Mouse (Mus musculus) lung, adult 18-20 months (tissue): ENCODE results near the gene Aaas.
A peak's percentile ranks its signal among the peaks of the same experiment; 100 is the strongest.

Source experiments
- DNase-seq, 2 experiments: peaks; one replicate each; pipeline ENCODE4 v3.0.0; 2022; ENCODE audit warnings: mixed read lengths in 2 of 2

Aaas gene

DNA sequence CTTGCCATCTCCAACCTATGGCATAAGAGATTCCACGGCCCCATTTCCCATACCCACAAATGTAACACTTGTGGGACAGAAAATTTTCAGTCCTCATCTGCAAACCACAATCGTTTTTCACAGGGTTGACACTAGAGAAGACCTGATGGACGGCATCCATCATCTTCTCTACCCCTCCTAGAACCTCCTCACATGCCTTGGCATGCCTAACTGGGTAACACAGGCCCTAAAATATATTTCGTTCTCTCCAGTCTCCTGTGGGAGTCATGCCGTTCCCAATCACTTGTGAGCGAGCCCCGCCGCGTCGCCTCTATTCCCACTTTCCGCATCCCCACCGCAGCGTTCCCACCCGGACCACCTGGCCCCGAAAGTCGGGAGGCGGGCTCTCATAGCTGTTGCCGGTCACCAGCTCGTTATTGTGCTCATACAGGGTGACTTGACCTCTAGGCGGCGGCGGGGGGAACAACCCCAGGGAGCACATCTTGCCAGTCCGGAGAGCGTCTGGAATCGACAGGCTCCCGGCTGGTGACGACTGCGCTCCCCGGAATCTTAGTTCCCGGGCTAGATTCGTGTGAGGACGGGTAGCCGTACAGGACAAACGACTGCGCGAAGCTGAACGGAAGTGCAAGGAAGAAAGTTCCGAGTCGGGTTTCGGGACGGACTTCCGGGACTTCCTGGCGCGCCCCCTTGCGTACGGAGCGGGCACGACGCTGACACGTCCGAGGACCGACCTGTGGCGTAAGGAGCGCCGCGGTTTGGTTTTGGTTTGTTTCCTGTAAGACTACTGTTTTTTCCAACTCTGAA, at the start of gene Aaas:
Gene Aaas (minus strand): TSS at position 634 of the 804 bp plus-strand sequence.
- DNase-seq, result peak; percentile 94 to 95

DNA sequence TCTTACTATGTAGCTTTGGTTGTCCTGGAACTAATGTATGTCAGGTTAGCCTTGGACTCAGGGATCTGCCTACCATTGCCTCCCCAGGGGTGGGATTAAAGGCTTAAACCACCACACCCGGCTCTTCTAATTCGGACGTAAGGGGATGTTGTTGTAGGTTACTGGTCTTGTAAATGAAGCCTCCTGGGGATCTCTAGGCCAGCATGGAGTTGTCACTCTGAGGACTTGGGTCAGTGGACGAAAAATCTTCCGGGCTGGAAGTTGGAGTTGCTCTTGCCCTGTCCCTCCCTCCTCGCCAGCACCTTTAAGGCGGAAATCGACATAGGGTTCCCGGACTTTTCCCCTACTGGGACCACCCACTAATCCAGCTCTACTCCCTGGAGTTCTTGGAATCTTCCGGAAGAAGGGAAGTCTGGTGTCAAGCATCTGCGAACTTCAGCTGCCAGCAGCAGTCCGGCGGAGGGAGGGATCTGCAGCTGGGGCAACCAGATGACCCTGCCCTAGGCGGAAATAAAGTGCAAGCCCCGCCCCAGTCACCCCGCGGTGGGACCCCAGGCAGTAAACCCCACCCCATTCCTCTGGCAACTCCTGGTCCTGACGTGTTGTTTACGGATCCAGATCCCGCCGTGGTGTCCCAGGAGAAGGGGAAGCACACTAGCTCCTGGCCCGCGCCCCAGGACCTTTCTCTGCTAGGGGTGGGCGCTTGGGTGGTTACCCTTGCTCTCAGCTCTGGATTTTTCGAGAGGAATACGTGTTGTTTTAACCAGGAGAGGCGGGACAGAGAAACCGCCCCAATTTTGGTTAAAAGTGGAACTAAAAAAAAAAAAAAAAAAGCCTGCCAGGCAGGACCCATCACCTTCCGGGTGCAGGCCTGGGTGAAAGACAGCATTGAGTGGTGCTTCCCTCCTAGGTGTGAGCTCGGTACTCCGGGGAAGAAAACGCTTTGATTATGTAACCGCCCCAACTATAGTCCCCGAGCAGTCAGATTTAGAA, 49.0 kb upstream of the Aaas start:
- peak; percentile 97 to 98 for DNase-seq

DNA sequence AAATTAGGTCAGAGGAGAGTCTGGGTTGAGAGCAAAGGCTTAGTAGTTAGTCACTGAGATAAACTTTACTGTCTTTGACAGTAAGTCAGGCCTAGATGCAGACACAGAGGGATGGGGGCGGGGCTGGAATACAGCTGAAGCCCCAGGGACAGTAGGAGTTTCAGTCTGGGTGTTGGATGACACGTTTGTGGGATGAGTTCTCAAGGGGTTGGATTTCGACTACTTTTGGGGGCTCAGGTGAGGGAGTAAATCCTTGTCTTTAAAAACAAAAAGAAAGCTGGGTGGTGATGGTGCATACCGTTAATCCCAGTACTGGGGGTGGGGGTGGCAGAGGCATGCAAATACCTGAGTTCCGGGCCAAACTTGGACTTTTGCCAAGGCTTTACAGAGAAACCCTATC, 48.1 kb upstream of the Aaas start:
- DNase-seq, result no peak

DNA sequence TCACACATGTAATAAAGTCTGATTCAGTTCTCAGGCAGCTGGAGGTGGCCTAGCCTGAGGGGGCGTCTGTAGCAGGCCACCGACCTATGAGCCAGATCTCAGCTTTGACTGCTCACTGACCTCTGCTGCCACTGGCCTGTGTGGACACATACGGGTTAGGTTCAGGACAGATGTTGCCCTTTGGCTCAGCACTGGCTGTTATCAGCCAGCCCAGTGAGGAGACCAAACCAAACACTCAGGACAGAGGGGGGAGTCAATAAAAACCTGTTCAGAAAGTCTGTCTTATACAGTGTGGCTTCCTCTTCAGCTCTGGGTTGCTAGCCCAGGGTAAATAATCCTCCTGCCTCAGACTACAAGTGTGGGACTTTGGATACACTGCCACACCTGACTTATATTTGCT, 44.5 kb upstream of the Aaas start:
- DNase-seq, result no peak

DNA sequence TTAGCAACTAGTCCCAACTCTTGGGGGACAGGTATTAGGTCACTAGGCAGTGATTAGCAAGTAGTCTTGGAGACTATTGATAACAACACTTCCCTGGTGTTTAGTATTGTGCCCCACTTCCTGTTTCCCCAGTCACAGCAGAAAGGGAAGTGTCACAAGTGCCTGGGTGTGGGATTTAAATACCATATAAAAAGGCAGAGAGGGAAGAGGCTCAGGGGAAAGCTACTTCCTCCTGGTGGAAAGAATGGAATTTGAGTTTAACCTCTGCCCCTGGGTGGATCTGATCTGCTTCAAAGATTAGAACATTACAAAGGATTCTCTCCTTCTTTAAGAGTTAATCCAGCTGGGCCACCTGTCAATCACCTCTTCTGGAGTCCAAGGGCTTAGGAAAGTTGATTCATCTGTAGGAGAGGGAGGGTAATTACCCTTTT, 43.0 kb upstream of the Aaas start:
- peak in 1 of 2 experiments; percentile 48 for DNase-seq

DNA sequence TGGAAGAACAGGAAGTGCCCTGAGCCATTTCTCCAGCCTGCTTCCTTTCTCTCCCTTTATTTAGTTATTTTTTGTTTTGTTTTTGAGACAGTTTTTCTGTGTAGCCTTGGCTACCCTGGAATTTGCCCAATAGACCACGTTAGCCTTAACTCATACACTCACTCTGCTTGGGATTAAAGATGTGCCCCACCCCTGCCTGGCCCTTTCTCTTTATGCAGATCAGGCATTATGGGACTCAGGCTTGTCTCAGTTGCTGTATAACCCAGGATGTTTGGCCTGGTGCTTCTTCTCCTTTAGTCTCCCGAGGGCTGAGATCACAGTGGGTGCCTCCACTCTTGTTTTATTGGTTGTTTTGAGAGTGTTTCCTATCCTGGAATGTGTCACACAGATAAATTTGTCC, 41.9 kb upstream of the Aaas start:
- DNase-seq, result no peak

DNA sequence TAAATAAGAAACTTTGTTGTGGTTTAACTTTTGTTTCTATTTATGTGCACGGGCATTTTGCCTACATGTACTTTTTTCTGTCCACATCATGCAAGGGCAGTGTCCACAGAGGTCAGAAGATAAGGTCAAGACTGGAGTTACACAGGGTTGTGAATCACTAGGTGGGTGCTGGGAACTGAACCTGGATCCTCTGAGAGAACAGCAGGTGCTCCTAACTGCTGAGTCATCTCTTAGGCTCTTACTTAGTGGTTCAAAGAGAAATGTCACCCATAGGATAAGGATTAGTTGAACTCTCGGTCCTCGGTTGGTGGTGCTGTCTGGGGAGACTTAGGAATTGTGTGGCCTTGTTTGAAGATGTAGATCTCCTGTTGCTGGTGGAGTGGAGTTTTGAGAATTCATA, 38.4 kb upstream of the Aaas start:
- DNase-seq, result no peak

DNA sequence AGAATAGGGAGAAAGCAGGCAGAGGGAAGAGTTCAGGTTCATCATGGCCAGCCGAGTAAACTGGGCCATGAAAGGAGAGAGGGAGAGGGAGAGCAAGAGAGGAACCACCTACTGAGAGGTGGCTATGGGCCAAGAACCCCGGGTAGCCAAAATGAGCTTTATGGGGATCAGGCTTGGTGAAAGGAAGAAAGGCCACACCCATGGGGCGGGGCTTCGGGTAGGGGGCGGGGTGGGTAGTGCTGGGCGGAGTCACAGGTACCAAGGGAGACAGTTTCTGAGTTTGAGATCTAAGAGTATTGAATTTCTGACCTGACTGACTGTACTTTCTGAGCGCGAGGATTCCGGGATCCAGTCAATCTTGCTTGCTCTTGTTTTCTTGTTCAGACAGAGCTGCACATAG, 36.1 kb upstream of the Aaas start:
- DNase-seq, result no peak

DNA sequence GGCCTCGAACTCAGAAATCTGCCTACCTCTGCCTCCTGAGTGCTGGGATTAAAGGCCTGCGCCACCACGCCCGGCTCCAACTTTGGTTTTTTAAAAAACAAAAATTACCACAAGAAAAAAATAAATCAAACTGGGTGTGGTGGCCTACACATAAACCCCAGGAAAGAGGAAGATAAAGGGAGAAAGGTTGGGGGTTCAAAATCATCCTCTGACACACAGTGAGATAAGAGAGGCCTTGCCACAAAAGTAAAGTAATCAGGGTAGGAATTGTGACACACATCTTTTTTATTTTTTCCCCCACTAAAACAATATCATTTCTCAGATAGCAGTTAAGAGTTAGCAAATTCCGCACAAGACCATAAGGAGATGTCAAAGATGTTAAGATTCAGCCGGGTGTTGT, 33.1 kb upstream of the Aaas start:
- no peak for DNase-seq

DNA sequence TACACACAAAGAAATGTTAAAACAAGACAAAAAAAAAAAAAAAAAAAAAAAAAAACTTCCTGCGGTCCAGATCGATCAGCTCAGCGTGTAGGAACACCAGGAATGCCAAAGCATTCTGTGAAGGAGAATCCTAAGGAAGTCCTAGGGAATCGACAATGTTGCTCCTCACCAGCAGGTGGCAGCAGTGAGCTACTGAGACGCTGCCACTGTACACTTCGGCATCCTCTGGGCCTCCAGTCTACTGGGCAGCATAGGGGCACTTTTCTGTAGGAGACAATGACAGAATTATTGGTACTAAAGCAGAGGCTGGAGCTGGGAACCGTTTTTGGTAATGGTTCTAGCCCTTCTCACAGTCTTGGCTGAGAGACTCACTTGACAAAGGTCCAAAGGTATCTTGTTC, 31.0 kb upstream of the Aaas start:
- DNase-seq, result peak; percentile 81 to 84

DNA sequence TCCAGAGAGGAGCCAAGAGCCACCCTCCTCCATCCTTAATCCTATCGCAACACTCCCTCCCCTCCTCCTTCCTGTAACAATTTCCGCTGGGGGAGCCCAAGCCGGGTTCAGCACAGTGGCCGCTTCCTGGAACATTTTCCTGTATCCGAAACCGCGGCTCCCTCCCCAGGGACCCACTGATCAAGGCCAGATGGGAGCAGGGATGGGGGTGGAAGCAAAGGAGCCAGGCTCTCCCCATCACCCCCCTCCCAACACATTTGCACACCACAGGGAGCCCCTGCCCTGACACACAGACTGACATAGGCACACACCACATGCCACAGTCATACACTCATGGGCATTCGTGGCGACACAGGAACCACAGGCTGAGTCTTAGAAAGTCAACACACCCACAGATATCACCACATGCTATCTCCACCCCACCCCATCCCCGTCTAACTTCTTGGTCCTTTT, 27.3 kb upstream of the Aaas start:
- peak; percentile 67 to 69 for DNase-seq

DNA sequence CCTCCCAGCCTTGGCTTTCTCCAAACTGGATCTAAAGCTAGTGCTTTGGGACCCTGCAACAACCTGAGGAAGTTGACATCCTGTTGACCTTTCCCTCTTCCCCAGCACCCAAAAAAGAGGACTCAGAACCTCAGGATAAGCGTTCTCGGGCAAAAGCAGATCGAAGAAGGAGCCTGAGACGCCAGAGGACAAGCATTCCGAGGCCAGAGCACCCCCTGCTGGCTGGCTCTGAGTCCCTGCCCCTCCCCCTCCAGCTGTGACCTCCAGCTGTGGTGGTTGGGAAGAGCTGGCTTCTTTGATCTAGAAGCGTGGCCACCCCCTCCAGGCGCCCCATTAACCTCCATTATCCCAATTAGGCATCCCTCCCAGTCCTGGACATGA, 26.6 kb upstream of the Aaas start:
- DNase-seq, result peak; percentile 85 to 89

DNA sequence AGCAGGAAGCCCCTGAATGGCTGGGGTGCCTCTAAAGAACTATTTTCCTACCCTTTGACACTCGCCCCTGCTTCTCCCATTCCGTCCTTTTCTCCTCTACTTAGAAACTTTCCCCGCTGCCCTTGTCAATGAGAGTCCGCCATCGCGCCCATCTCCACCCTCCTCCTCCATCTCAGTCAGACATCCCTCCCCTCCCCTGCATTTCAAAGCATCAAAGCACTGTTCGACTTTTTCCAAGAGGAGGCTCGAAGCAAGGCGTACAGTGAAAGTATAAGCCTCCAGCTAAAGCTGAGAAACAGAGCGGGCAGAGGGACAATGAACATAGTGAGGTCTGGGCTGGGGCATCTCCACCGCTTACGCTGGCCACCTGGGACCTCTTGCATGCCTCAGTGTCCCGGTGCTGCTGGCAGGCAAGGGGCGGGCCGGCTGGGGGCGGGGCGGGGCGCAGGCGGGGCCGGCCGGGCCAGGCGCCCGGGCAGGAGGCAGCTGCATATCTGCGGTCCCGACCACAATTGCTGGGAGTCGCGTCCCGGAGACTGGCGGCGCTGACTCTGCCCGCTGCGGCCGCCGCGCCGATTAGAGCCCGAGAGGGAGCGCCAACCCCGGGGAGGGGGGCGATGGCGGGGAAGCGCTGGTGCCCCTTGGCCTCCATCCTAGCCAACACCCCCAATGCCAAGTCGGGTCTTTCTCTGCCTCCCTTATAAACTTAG, 26.0 kb upstream of the Aaas start:
- peak; percentile 52 to 60 for DNase-seq

DNA sequence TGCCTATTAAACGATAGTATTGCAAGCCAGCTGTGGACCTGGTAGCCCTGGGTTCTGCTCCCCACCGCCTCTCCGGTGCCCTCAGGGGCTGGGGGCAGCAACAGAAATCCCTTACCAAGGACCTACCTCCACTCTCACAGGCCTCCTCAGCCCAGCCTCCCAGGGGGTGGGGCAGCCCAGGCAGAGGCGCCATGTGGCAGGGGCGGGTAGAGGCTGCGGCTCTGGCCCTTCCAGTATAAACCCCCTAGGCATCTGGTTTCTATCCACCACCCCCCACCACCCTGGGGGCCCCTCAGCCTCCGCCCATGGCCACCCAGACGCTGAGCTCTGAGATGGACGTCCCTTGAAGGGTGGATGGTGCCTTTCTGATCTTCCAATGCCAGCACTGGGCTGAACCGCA, 20.2 kb upstream of the Aaas start:
- DNase-seq, result no peak

DNA sequence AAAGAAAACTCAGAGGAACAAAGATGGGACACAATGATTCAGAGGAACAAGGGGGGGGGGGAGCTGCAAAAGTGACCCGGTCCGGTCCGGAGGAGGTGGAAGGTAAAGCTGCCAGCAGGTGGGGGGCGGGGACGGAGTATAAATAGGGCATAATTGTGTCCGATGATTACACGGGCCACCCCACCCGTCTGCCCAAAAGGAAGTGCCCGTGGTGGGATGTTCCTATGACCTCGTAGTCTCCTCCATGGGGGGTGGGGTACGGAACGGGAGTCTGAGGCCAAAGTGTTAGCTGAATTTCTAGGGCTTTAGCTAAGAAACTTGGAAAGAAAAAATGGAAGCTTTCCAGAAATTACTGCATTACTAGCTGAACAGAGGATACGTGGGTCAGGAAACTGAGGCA, 19.4 kb upstream of the Aaas start:
- DNase-seq, result no peak

DNA sequence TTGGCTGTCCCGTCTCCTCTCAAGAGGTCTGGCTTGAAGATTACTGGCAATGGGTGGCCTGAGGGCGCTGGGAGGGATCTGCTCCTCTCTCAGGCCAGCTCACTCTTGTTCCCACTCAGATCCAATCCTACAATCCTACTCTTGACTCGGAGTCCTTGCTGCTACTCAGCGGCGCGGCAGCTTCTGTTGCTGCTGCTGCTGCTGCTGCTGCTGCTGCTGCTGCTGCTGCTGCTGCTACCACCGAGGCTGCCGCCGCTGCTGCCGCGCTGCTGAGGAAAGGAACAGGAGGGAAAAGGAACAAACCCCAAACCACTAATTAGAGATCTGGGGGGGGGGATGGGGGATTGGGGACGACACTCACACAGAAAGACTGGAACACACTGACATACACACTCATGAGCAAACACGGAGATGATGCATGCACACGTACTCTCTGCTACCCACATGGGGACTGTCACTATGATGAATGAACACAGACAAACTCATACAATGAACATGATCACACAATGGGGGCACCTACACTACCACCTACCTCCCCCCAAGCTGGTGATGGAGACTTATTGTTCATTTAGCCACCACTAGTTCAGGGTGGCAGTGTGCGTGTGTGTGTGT, 16.3 kb upstream of the Aaas start, which contains the start of gene Sp7:
Gene Sp7 (minus strand): TSS at position 450 of the 612 bp plus-strand sequence.
- DNase-seq, result no peak

DNA sequence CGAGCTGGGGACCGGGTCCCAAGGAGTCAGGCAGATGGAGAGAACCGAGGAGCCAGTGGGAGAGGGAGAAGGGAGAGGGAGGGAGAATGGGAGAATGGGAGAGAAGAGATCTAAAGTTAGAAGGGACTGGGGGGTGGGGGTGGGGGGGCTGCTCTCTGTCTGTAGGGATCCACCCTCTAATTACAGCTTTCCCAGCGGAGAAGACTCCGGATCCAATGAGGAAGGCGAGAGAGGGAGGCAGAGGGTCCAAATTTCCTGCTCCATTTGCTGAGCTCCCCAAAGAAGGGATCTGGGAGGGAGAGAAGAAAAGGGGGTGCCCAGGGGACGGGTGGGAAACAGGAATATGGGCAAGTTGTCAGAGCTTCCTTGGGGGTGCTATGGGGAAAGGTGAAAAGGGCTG, 15.7 kb upstream of the Aaas start:
- no peak for DNase-seq

DNA sequence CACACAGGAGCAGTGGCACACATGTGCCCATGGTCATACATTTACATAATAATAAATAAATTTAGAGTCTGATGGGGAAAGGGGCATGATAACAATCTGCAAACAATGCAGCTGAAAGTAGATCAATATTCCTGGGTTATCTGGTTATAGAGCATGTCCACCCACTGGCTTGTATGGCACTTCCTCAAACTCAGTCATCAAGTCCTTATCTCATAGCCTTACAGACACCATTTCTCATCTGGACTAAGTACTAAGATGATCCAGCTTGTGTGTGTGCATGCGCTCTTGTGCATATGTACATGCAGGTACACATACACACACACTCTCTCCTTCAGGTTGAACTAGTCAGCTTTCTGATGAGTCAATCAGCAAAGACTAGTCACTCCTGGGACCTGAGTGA, 14.1 kb upstream of the Aaas start:
- DNase-seq, result no peak

DNA sequence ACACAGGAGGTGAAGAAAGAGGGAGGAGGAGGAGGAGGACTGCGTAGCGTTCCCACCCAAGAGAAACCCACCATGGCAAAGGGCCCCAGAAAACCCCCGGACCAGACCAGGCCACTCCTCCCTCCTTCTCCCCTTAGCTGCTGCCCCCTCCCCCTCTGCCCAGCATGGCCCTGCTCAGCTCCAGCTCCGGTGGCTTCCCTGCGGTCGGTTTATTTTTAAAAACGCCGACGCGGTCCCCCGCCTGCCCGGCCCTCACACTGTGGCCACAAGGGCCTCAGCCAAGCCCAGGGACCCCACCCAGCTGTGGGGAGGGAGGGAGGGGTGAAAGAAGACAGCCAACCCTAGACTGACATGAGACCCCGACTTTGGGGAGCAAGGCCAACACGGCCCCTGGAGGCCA, 12.1 kb upstream of the Aaas start:
- no peak for DNase-seq

DNA sequence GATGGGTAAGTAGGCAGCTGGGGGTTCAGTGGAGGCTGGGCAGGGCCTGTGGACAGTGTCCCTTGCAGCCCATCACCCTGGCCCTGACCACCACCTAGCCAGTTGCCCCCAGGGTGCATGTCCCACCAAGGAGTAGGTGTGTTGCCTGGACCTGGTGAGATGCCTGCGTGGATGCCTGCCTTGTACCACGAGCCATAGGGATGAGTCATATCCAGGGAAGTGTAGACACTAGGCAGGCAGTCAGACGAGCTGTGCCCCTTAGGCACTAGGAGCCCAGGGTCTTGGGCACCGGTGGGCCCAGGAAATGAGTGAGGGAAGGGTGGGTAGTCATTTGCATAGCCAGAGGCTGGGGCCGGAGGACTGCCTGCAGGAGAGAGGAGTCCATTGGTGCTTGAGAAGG, 8.3 kb upstream of the Aaas start:
- no peak for DNase-seq

DNA sequence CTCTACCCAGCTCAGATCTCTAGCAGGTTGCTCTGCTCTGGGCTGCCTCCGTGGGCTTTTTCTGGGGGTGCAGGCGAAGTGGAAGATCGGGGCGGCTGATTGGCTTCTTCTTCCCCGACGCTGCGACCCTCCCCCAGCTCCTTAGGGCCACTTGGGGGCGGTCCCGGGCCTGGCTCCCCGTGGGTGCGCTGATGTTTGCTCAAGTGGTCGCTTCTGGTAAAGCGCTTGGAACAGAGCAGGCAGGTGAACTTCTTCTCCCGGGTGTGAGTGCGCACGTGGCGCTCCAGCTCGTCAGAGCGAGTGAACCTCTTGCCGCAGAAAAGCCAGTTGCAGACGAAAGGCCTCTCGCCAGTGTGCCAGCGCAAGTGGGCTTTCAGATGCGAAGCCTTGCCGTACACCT, 7.6 kb upstream of the Aaas start:
- no peak for DNase-seq

DNA sequence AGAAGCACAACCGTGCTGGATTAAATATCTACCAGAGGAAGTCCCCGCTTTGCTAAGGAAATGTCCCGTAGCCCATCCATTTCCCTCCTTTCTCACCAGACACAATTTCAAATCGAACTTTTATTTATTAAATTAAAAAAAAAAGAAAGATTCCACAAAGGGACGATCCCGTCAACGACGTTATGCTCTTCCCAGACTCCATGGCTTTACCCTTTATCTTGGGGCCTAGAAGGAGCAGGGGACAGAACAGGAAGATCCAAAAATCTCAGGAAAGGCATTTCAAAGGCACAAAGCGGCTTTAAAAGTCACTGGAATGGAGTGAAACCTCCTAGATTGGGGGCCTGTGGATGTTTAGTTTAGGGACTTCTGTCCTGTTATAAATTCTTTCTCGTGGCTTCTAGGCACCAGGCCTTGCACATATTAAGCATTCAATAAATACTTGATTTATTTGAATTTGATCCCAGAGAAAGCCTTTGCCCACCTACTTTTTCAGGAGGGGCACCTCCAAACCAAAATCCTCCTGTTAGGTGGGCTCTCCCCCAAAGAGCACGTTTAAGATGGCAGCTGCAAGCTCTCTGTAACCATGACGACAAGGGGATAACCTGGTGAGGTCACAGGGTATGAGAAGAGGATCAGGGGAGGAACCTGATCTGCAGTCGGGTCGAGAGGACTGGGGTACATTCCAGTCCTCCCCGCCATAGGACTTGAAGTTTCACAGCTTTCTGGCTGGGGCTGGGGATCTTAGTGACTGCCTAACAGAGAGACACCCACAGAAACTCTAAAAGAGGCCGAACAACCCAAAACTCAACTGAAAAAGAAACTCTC, 6.1 kb upstream of the Aaas start:
- no peak for DNase-seq
